Mouse (Mus musculus) stomach, embryonic 14.5 days (tissue): ENCODE measurements around the gene Plcb4. TPM values are rescaled to one million over a fixed set of nuclear protein-coding genes. Genes with fewer than 3 reads are reported as not detected.

Experiments used
- ATAC-seq: fragments of 200-750 bp; cut with Nextera tagmentation; 2 replicates; pipeline ENCODE4 v1.8.0; 2017; ENCODE audit warnings: low read depth, moderate TSS enrichment; ENCODE audit not compliant: insufficient number of reproducible peaks, insufficient read depth, low FRiP score
- H3K27ac ChIP-seq: fragments of 300-500 bp; sonication (generic); 2 replicates; pipeline ENCODE4 v1.5.1; 2014; ENCODE audit warnings: mild to moderate bottlenecking, low read length, moderate library complexity, mixed read lengths
- H3K27me3 ChIP-seq: fragments of 300-500 bp; sonication (generic); 2 replicates; pipeline ENCODE4 v1.6.1; 2014; ENCODE audit warnings: low read length, control low read depth, mixed read lengths; ENCODE audit not compliant: control insufficient read depth, insufficient read depth
- H3K36me3 ChIP-seq: fragments of 300-500 bp; sonication (generic); 2 replicates; pipeline ENCODE4 v1.6.1; 2014; ENCODE audit warnings: mild to moderate bottlenecking, control low read depth, low read length, moderate library complexity, mixed read lengths; ENCODE audit not compliant: control insufficient read depth, insufficient read depth
- H3K4me1 ChIP-seq: fragments of 300-500 bp; sonication (generic); 2 replicates; pipeline ENCODE4 v1.6.1; 2014; ENCODE audit warnings: low read length, control low read depth, mixed read lengths; ENCODE audit not compliant: control insufficient read depth, insufficient read depth
- H3K4me2 ChIP-seq: fragments of 300-500 bp; sonication (generic); replicated peaks from 2 replicates; pipeline ENCODE4 v1.6.1; 2014; ENCODE audit warnings: low read depth, low read length, control low read depth
- H3K4me3 ChIP-seq: fragments of 300-500 bp; sonication (generic); 2 replicates; pipeline ENCODE4 v1.5.1; 2014; ENCODE audit warnings: low read depth, low read length, control low read depth
- H3K9ac ChIP-seq: fragments of 300-500 bp; sonication (generic); replicated peaks from 2 replicates; pipeline ENCODE4 v1.6.1; 2014; ENCODE audit warnings: low read depth, mild to moderate bottlenecking, control low read depth, low read length, moderate library complexity, mixed read lengths
- H3K9me3 ChIP-seq: fragments of 300-500 bp; sonication (generic); 2 replicates; pipeline ENCODE4 v1.6.1; 2016; ENCODE audit warnings: low read depth, low read length, control low read depth; ENCODE audit not compliant: control insufficient read depth
- WGBS: fragments of 180-500 bp; shearing (Covaris S2); extraction: QIAGEN DNeasy Blood & Tissue Kit; methylation state at CpG from one replicate; pipeline ENCODE4 v1.1.7; 2014; 5-methylcytosine and 5-hydroxymethylcytosine counted together
- polyA plus RNA-seq: library from polyadenylated mRNA; unstranded; fragments of >200 nt; fragmentation: Nextera tagmentation; extraction: Ambion mirVana; gene quantifications from 2 replicates; pipeline ENCODE4 v1.2.1, GENCODE M21; 2014

The Plcb4 gene
- polyA plus RNA-seq, 1 experiment from 2014 or later = 51.4 TPM

DNA sequence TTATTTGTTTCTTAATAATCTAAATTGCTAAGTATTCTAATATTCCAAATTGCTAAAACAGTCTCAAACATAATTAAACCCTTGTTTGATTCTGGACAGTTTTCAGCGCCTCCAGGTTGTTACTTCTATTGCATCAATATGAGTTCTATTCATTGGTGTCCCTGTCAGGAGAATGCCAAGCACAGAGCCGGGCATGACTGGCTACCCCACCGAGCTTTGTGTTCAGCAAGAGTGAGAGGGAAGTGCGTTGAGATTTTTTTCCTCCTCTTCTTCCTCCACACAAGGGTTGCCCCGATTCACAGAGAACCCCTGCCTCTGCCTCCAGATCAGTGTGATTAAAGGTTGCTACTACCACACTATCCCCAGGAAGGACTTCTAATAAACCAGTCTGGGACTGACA, 53.5 kb downstream of the Plcb4 start:
- 53% methylated on average over 5 of the region's 5 CpGs for WGBS
- Histone ChIP-seq H3K27me3 (no peaks in the 10 kb centered on the region), H3K4me3 (no peak overlapping the region), H3K4me1 (peaks cover 15% of the 10 kb centered on the region), H3K9ac (no peak overlapping the region), H3K27ac (no peak overlapping the region), H3K9me3 (no peaks in the 10 kb centered on the region), H3K4me2 (no peak overlapping the region), H3K36me3 (no peaks in the 10 kb centered on the region)
- ATAC-seq = no peak

DNA sequence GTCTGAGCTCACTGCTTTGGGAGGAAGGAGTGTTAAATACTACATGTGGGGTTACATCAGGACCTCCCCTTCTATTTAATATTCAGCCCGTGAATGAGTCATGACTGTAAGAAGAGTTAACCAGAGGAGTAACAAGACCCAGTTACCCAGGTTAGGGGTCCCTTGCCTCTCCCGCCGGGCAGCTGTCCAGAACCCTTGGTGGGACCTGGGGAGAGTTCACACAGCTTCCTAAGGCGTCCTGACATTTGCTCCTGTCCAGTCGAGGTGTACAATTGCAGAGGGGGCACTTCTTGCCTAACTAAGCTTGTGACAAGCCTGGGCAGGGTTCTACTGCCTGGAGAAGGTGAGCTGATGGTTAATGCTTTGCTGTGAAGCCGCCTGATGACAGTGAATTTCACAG, 54.1 kb downstream of the Plcb4 start:
- no peak overlapping the region for H3K27ac ChIP-seq
- no peak overlapping the region for H3K9ac ChIP-seq
- no peaks in the 10 kb centered on the region for H3K36me3 ChIP-seq
- H3K9me3 ChIP-seq = no peaks in the 10 kb centered on the region
- no peak for ATAC-seq
- H3K27me3 ChIP-seq = no peaks in the 10 kb centered on the region
- no peak overlapping the region for H3K4me2 ChIP-seq
- 62% methylated on average over 6 of the region's 6 CpGs for WGBS
- peaks cover 21% of the 10 kb centered on the region for H3K4me1 ChIP-seq
- H3K4me3 ChIP-seq = no peak overlapping the region

DNA sequence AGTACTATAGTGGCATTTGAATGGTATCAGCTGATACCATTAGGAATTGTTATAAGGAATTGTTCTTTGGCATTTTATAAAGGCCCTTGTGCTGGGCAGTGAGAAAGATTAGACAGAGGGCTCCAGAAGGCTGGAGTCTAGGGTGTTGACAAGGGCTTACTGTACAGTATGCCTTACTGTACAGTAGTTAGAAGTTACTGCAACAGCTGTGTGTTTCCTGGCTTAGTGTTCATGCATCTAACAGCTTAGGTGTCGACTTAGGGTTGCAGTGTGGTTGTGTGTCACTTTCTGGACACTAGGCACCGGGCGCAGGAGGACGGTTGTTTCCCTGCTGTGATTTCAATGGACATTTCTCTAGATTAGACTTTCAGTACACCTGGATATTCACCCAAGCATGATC, 57.4 kb downstream of the Plcb4 start:
- Histone ChIP-seq H3K4me2 (no peak overlapping the region), H3K27ac (no peak overlapping the region), H3K27me3 (no peaks in the 10 kb centered on the region), H3K36me3 (no peaks in the 10 kb centered on the region), H3K4me1 (peaks cover 14% of the 10 kb centered on the region), H3K9me3 (no peaks in the 10 kb centered on the region), H3K9ac (no peak overlapping the region), H3K4me3 (no peak overlapping the region)
- 89% methylated on average over 4 of the region's 4 CpGs for WGBS
- no peak for ATAC-seq

DNA sequence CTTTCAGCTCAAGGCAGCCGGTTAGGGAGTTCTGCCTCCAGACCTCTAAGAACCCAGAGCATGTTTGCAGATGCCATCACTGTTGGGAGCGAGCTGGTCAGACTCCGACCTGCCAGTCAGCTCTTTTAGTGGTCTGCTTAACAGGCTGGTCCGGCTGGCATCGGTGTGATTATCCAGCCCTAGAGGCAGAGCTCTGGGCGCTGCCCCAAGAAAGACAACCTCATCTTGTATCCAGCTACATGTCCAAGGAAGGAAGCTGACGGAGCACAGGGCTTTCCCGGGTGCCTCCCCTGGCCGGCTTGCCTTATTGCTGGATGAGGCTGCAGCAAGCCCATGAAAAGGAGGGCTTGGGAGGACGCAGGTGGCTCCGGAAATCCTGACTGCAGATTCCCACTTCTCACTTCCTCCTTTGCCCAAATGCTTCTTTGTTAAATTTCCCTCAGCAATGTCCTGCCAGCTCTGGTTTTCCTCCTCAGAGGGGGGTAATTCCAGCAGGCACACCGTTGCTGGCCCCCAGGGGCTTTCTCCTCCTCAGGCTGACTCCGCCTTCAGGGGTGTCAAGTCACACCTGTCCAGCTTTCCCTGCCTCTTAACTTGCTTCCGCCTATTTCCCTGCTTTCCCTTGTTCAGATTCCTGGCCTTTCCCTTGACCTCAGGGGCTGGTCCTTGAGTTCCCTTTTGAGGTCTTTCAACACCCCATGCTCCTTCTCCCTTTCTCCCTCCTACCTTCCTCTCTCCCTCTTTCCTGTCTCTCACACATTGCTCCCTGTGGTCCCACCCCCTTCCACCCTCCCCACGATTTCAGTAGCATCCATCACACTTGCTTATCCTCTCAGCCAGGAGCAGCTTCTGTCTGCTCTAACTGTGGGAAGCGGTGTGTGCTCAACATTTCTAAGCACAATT, 58.7 kb downstream of the Plcb4 start:
- peaks cover 6% of the 10 kb centered on the region for H3K4me1 ChIP-seq
- H3K4me2 ChIP-seq = peak overlapping the region; percentile 24
- no peaks in the 10 kb centered on the region for H3K36me3 ChIP-seq
- H3K27me3 ChIP-seq = no peaks in the 10 kb centered on the region
- H3K9me3 ChIP-seq = no peaks in the 10 kb centered on the region
- 17% methylated on average over 16 of the region's 16 CpGs for WGBS
- no peak overlapping the region for H3K27ac ChIP-seq
- H3K4me3 ChIP-seq = peak overlapping the region; percentile 2; the same call in 1 of the 2 replicates
- H3K9ac ChIP-seq = no peak overlapping the region
- ATAC-seq = 0 out of 2 replicates have a peak, but pooled peaks have one; percentile 63

DNA sequence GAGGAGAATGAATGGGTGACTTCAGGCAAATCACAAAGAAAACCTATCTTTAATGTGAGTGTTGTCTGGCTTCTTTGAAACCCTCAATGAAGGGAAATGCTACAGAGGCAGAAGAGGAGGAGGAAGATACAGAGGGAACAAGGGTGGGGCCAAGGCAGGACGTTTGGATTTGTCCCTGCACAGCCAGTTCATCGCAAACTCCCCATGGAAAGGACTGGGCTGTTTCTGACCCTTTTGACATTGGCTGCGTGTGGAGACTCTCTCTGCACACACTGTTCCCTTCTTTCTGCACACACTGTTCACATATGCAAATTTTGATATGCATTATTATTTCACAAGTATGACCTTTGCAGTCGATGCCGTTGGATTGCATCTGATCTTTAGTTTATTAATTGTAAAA, 63.3 kb downstream of the Plcb4 start:
- 60% methylated on average over 5 of the region's 5 CpGs for WGBS
- Histone ChIP-seq H3K9me3 (no peaks in the 10 kb centered on the region), H3K4me2 (no peak overlapping the region), H3K27me3 (no peaks in the 10 kb centered on the region), H3K4me1 (peaks cover 6% of the 10 kb centered on the region), H3K9ac (no peak overlapping the region), H3K4me3 (no peak overlapping the region), H3K36me3 (no peaks in the 10 kb centered on the region), H3K27ac (no peak overlapping the region)
- ATAC-seq = no peak

DNA sequence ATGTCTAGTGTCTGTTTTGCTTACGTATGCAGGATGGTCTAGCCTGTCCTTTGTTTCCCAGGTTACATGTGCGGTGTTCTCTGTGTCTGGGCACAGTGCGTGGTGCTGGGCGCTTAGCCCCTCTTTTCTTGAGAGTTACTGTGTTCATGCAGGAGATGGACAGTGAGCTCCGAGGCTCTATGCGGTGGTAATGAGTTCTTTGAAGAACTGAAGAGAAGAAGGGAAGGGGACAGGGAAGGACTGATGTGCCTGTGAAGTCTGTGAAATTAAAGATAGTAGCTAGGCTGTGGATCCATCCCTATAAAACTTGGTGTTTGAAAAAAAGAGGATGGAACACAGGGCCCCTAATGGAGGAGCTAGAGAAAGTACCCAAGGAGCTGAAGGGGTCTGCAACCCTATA, 64.6 kb downstream of the Plcb4 start:
- H3K4me3 ChIP-seq = no peak overlapping the region
- no peaks in the 10 kb centered on the region for H3K9me3 ChIP-seq
- 93% methylated on average over 6 of the region's 6 CpGs for WGBS
- no peak overlapping the region for H3K9ac ChIP-seq
- ATAC-seq = no peak
- no peaks in the 10 kb centered on the region for H3K36me3 ChIP-seq
- H3K4me1 ChIP-seq = no peaks in the 10 kb centered on the region
- no peak overlapping the region for H3K4me2 ChIP-seq
- H3K27ac ChIP-seq = no peak overlapping the region
- H3K27me3 ChIP-seq = no peaks in the 10 kb centered on the region

DNA sequence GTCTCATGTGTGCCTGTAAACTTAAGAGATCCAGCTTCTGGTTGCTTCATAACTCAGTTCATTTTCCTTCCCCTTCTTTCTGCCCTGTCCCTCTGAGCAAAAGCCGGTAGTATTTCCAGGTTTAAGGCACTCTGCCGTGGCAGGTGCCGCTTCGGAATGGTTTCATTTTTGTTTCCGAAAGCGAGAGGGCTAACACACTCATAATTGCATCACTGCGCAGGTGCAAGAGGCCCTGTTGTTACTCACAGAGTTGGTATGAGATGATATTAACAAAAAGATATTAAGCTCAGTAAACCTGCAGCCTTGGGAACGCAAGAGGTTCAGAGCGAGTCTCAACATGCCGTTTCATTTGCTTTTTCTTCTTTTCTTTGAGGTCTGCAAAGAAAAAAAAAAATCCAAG, 65.7 kb downstream of the Plcb4 start:
- ATAC-seq = no peak; the same call in 1 of the 2 replicates
- H3K4me3 ChIP-seq = no peak overlapping the region
- H3K9me3 ChIP-seq = no peaks in the 10 kb centered on the region
- H3K27me3 ChIP-seq = no peaks in the 10 kb centered on the region
- WGBS = 82% methylated on average over 10 of the region's 10 CpGs
- no peaks in the 10 kb centered on the region for H3K4me1 ChIP-seq
- H3K9ac ChIP-seq = no peak overlapping the region
- no peaks in the 10 kb centered on the region for H3K36me3 ChIP-seq
- H3K27ac ChIP-seq = no peak overlapping the region; the same call in 1 of the 2 replicates
- no peak overlapping the region for H3K4me2 ChIP-seq

DNA sequence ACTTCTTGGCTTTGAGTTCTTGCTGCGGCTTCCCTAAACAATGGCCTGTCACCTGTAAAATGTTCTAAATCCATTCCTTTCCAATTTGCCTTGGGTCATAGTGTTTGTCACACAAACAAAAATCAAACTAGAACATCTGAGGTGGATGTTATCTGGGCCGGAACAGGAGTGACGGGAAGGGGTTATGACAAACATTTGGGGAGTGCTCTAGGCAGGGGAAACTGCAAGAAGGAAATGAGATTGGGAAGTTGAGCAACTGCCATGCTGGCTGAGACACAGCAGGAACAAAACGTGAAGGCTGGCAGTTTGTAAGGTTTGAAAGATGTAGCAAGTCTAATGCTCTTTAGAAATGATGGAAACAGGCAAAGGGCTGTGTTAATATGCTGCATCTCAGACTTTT, 66.6 kb downstream of the Plcb4 start:
- no peaks in the 10 kb centered on the region for H3K36me3 ChIP-seq
- H3K9me3 ChIP-seq = no peaks in the 10 kb centered on the region
- no peak overlapping the region for H3K4me3 ChIP-seq
- peak overlapping the region; percentile 11; the same call in 1 of the 2 replicates for H3K27ac ChIP-seq
- WGBS = 59% methylated on average over 4 of the region's 4 CpGs
- no peak overlapping the region for H3K9ac ChIP-seq
- no peaks in the 10 kb centered on the region for H3K27me3 ChIP-seq
- H3K4me1 ChIP-seq = no peaks in the 10 kb centered on the region
- no peak overlapping the region for H3K4me2 ChIP-seq
- ATAC-seq = no peak
